Mouse (Mus musculus) embryo, embryonic 10.5 days (tissue): Measurements from ENCODE around the gene Mgat4d.
A peak's percentile ranks its signal among the peaks of the same experiment; 100 is the strongest.
"Not testable (repeated sequence)": the region's sequence is repeated elsewhere in the genome, so short reads cannot be mapped to it uniquely, and the experiment has no call there.

Experiments
- DNase-seq: peaks from one replicate; pipeline ENCODE4 v3.0.0-alpha.2; 2015; ENCODE audit warnings: low spot score

Mgat4d gene

GRCm38 (mm10) chr8:83390006-83390701, 41.9 kb downstream of the Mgat4d start:
- DNase-seq = peak; percentile 6

DNA sequence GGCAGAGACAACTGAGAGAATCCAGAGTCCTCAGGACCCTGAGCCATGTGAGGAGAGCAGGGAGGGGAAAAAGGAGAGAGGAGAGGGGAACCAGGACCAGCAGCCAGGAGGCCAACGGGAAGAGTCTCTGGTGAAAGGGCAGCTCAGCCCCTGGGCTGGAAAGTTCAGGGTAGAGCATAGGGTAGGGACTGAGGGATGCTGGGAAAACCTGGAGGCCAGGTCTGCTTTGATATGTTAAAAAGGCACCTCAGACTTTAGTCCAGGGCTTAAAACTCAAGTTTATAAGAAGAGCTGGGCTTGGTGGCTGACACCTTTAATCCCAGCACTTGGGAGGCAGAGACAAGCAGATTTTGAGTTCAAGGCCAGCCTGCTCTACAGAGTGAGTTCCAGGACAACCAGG, 44.2 kb downstream of the Mgat4d start:
- DNase-seq = no peak

DNA sequence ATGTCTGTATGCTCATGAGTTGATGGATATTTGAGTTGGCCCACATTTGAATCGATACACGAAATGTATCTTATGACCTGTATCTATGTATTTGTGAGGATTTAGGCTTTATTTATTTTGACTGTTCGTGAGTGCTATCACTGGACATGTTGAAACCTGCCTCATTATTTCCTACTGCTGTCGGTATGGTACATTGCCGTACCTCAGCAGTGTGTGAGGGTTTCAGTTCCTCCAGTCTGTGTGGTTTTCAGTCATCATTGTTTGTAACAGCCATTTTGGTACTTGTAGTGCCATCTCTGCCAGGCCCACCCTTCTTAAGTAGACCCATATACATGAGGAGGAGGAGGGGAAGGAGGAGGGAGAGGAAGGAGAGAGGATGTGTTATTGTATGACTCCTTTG, 46.1 kb downstream of the Mgat4d start:
- no peak for DNase-seq

DNA sequence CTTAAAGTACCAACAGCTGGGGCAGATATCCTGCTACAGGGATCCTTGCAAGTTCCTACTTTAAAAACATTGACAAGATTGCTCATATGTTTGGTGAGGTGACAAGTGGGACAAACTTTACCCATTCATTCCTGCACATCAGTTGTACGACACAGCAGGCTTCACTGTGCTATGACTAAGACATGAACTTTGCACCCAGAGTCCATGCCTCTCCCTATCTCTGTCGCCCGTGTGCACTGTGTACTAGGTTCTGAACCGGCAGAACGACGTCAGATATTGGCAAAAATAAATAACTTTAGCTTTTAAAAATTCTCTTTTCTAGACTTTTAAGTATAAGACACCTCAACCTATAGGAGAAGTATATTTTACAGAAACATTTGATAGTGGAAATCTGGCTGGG, 48.4 kb downstream of the Mgat4d start:
- no peak for DNase-seq

DNA sequence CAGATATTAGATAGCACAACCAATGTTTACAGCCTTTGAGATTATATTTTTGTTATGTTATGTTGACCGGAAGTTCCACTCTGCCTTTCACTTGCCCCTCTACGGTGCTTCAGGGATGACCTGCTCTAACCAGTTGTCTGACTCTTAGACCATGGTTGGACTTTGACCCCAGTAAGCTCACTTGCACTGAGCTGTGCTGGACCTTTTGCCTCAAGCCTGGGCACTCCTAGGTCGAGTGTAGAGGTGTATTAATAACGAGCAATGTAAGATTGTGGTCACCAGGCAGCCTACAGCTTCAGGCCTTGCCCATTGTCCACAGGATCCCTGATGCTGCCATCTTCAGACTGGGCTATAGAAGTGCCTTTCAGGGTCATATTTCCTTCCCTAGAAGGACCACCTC, 49.5 kb downstream of the Mgat4d start:
- no peak for DNase-seq

GRCm38 (mm10) chr8:83405548-83405947, 57.3 kb downstream of the Mgat4d start:
- no peak for DNase-seq

DNA sequence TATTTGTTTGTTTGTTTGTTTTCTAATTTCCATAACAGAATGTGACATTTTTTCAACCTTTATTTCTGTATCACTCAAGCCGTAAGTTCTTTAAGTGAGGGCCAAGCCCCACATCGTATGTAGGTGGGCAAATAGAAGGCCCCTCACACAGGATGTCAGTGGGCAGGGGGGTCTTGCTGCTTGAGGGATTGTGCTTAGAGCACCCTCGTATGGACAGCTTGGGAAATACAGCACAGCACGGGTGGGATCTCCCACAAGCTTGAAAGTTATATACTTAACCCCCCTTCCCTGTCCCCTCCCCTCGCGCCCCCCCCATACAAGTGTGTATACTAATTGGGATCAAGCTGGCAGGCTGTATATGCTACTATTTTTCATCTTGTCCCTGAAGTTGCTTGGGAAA, 58.6 kb downstream of the Mgat4d start:
- DNase-seq = peak; percentile 64

- no peak for DNase-seq
These were observed 60.2 kb downstream of the Mgat4d start for GRCm38 (mm10) chr8:83408496-83408895.

GRCm38 (mm10) chr8:83416878-83417277, 68.6 kb downstream of the Mgat4d start:
- no peak for DNase-seq

- no peak for DNase-seq
These were observed 69.7 kb downstream of the Mgat4d start for GRCm38 (mm10) chr8:83417970-83418369.

DNA sequence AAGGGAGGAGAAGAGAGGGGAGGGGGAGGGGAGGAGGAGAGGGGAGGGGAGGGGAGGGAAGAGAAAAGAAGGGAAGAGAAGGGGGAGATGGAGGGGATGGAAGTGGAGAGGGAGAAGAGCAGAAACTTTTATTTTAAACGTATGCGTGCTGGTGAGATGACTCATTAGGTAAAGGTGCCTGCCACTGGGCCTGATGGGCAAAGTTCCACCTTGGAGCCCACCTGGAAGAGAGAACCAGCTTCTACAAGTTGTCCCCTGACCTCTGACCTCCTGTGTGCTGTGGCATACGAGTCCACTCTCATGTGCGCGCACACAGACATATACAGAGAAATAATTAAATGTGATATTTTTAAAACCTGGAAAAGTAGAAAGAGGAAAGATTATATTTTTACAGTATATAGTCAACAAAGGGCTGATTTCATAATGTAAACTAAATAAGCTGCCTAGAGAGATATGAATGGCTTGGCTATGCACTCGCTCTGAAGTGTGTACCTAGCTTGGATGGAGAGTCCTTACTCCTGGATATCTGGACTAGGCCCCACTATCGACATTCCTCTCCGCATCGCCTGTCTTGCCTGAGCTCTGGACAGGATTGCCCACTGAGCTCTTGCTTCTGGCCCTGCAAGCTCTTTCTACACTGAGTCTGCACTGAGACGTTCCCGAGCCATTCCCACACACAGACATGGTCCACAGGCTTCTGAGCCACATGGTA, 70.7 kb downstream of the Mgat4d start:
- no peak for DNase-seq

- no peak for DNase-seq
These were observed 73.1 kb downstream of the Mgat4d start for GRCm38 (mm10) chr8:83421354-83421753.

DNA sequence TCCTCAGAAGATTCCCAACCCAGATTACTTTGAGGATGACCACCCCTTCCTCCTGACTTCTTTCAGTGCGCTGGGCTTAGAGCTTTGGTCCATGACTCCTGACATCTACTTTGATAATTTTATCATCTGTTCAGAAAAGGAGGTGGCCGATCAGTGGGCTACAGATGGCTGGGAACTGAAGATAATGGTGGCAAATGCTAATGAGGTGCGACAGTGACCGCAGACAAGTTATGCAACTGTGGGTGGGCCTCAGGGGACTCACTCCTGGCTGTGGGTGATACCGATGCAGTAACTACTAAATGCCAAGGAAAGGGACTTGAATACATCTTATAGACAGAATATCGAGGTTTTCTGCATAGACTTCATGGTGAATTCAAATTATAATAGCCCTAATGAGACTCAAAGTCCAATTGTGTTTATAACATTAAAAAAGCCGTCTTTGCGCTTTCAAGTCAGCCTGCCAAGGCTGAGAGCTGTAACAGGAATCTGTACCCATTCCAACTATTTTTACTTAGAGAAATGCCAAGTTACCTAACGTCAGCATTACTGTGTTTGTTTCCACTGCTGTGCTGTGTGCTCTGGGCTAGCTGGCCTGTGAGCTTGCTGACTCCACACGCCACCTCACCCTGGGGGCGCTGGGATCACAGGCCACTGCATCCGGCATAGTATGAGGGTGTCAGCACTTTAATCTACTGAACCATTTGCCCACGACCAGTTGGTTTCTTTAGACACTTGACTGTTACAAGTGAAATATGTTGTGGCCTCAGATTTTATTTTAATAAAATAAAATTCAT, 75.0 kb downstream of the Mgat4d start:
- DNase-seq = no peak

DNA sequence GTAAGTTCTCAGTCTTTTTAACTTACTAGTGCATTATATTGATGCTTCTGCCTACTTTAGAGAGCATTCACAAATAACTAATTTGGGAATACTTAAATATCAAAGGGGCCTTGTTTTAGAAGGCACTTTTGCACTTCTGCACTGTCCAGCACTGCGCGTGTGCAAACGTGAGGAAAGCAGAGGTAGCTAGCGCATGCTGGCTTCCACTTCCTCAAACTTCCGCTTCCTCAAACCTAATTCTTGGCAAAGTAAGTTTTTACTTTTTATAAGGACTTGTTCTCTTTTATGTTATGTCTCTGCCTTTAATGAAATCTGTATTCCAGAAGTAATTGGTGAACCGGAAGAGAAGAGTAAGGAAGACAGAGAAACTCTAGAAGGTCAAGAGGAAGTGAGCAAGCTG, 76.9 kb downstream of the Mgat4d start:
- DNase-seq = no peak

GRCm38 (mm10) chr8:83426104-83426759, 78.0 kb downstream of the Mgat4d start:
- no peak for DNase-seq

DNA sequence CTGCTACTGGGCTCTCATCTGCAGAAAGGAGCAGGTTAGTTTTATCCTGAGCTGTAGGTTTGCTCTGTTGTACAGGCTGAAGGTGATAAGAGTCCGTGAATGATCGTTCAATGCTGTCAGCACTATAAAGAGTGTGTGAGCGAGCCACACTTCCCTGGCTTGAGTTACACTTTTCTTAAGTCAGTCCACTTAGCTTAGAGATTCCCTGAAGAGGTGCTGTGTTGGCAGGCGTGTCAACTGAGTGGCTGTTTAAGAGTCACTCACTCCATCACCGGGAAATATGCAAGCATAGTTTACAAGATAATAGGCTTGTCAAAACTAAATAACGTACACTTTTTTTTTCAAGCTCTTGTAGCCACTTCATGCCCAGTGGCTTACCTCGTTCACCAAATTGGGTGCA, 78.7 kb downstream of the Mgat4d start:
- no peak for DNase-seq

- DNase-seq = not testable (repeated sequence)
These were observed 80.3 kb downstream of the Mgat4d start for GRCm38 (mm10) chr8:83428621-83429020.

- DNase-seq = no peak
These were observed 80.8 kb downstream of the Mgat4d start for GRCm38 (mm10) chr8:83429071-83429524.
